Mouse (Mus musculus): ENCODE measurements around the gene Axl. TPM values are rescaled to one million over a fixed set of nuclear protein-coding genes. Genes with fewer than 3 reads are reported as not detected.

Axl gene
- polyA plus RNA-seq, 1 experiment = 18.0 TPM

GRCm38 (mm10) chr7:25755468-25755833 is 33.1 kb downstream of the Axl start:
- Histone ChIP-seq H3K4me1 (peaks cover 46% of the 10 kb centered on the region), H3K4me3 (replicated peaks) (peak overlapping the region; percentile 93), H3K27me3 (replicated peaks) (peaks cover 11% of the 10 kb centered on the region), H3K36me3 (replicated peaks; ENCODE audit: low read length) (peaks cover 24% of the 10 kb centered on the region), H3K9me3 (no peaks in the 10 kb centered on the region)
- TF ChIP-seq FLI1 (IDR thresholded peaks at IDR 0.05; ENCODE audit: low read length) (no peak), GATA1 (IDR thresholded peaks at IDR 0.05; ENCODE audit: borderline replicate concordance, low read length) (no peak)

DNA sequence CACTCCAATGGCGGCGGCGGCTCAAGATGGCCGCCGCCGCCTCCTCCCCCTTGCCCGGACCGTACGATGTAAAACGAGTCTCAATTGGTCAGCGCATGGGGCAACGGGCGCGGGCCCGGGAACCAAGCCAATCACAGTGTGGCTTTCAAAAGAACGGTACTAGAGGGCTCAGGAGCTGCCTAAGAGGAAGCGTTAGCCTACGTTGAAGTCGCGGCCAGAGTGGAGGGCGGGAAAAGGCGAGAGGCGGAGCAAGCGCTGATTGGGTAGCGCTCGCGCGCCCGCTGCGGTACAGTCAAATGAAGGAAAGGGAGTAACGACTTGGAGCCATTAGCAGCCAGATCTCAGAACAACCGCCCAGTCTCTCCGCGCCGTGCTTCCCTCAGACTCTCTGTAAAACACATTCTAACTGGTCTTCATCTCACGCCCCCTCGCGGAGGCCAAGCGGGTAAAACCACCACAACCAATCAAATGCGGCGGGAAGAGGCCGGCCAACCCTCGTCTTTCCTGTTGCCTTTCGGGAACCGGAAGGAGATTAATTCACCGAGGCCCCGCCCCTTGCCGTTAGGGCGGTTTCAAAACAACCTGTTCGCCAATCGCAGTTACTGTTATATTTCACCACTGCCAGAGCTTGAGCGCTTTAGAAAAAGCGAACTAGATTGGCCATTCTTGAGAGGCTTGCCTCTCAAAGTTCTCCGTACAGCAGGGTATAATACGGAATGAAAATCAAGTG is 33.6 kb downstream of the Axl start, which contains the start of gene Hnrnpul1:
Gene Hnrnpul1 (minus strand): TSS at position 20 of the 730 bp plus-strand sequence.
- peak within 1 kb of the TSS; percentile 93 for H3K4me3 ChIP-seq (replicated peaks)
- H3K36me3 ChIP-seq (replicated peaks; ENCODE audit: low read length) = peaks cover 29% of the 10 kb centered on the region
- H3K4me1 ChIP-seq = peaks cover 45% of the 10 kb centered on the region
- no peaks in the 10 kb centered on the region for H3K9me3 ChIP-seq
- peaks cover 11% of the 10 kb centered on the region for H3K27me3 ChIP-seq (replicated peaks)
- no peak for TF ChIP-seq GATA1 (IDR thresholded peaks at IDR 0.05; ENCODE audit: borderline replicate concordance, low read length)
- TF ChIP-seq FLI1 (IDR thresholded peaks at IDR 0.05; ENCODE audit: low read length) = peak; percentile 66

DNA sequence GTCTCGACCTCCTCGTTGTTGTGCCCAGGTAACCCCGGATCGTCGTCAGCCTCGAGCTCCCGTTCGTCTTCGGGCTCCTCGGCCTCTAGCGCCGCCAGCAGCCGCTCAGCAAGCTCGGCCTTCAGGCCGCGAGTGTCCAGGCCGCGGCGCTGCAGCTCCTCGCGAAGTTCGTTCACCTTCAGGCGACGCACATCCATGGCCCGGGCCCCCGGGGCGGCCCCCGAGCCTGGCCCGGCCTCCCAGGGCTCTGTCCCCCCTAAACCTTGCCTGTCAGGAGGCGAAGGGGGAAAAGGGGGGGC is 34.1 kb downstream of the Axl start:
- peaks cover 46% of the 10 kb centered on the region for H3K4me1 ChIP-seq
- TF ChIP-seq GATA1 (IDR thresholded peaks at IDR 0.05; ENCODE audit: borderline replicate concordance, low read length) = no peak
- no peak for TF ChIP-seq FLI1 (IDR thresholded peaks at IDR 0.05; ENCODE audit: low read length)
- H3K27me3 ChIP-seq (replicated peaks) = peaks cover 11% of the 10 kb centered on the region
- H3K9me3 ChIP-seq = no peaks in the 10 kb centered on the region
- peaks cover 35% of the 10 kb centered on the region for H3K36me3 ChIP-seq (replicated peaks; ENCODE audit: low read length)
- peak overlapping the region; percentile 93 for H3K4me3 ChIP-seq (replicated peaks)

DNA sequence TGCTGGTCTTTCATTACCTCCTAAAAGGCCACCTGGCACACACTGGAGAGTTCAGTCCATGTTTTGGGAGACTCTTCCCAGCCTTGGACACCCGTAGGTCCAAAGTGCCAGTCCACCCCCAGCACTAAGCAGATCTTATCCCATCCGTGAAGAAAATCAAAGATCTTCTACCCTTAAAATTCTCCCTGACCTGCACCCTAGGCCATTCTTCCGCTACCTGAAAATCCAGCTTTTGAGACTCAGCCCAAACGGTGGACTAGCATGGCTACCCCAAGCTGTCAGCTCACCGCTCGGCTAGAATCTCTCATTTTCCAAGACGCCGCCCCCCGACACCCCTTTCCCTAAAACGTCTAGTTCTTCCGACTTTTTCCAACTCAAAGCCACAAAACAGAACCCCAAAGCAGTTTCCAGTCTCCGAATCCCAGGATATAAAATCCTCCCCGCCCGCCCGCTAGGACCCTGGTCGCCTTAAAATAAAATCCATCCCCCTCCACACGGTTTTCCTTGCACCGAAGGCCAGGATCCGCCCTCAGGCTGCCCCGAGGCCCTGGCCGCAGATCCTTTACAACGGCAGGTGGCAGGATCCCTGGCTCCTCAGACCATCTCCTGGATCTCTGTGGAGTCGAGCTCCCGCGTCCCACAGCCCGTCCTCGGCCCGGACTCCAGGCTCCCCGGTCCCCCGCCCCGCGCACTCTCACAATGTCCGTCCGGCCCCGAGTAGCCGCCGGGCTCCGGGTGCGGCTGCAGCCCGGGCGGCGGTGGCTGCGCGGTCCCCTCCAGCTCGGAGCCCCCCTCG is 34.7 kb downstream of the Axl start:
- TF ChIP-seq FLI1 (IDR thresholded peaks at IDR 0.05; ENCODE audit: low read length) (no peak), GATA1 (IDR thresholded peaks at IDR 0.05; ENCODE audit: borderline replicate concordance, low read length) (no peak)
- peaks cover 40% of the 10 kb centered on the region for H3K36me3 ChIP-seq (replicated peaks; ENCODE audit: low read length)
- no peaks in the 10 kb centered on the region for H3K9me3 ChIP-seq
- peak overlapping the region; percentile 93 for H3K4me3 ChIP-seq (replicated peaks)
- H3K27me3 ChIP-seq (replicated peaks) = peaks cover 7% of the 10 kb centered on the region
- H3K4me1 ChIP-seq = peaks cover 52% of the 10 kb centered on the region

DNA sequence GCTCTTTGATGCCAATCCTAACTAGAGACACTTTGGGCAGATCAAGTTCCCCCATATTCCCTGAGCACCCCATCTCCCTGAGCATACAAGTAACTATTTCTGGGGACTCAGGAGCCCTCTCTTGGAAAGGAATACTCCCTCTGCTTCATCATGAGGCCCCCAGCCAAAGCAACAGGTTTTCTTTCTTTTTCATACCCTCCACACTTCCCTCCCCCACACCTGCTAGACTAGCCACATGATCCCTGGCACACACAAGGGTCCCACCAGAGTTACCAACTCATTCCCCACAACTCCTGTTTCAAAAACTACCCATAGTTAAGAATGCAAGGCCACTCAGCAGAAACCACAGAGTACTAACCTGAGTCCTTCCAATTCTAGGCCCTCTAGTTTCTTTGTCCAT is 35.4 kb downstream of the Axl start:
- peak overlapping the region; percentile 93 for H3K4me3 ChIP-seq (replicated peaks)
- peaks cover 59% of the 10 kb centered on the region for H3K4me1 ChIP-seq
- TF ChIP-seq GATA1 (IDR thresholded peaks at IDR 0.05; ENCODE audit: borderline replicate concordance, low read length) = no peak
- no peak for TF ChIP-seq FLI1 (IDR thresholded peaks at IDR 0.05; ENCODE audit: low read length)
- peaks cover 48% of the 10 kb centered on the region for H3K36me3 ChIP-seq (replicated peaks; ENCODE audit: low read length)
- no peaks in the 10 kb centered on the region for H3K9me3 ChIP-seq
- peaks cover 3% of the 10 kb centered on the region for H3K27me3 ChIP-seq (replicated peaks)

DNA sequence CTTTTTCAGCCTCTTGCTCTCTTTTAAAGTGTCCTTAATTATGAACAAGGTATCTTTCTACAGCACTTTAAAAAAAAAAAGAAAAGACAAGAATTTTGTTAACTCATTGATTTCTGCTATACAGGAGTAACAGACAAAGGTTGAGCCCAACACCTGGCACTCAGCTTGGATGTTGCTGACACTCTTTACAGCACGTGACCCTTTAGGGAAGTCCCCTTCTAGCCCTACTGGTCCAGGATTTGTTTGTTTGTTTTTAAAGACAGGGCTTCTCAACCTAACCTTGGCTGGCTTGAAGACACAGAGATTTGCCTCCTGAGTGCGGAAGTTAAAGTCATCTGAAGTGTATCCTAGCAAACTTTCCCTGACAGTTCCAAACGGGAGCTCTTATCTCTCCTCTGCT is 41.7 kb downstream of the Axl start:
- no peak for TF ChIP-seq GATA1 (IDR thresholded peaks at IDR 0.05; ENCODE audit: borderline replicate concordance, low read length)
- TF ChIP-seq FLI1 (IDR thresholded peaks at IDR 0.05; ENCODE audit: low read length) = no peak
- peaks cover 54% of the 10 kb centered on the region for H3K4me1 ChIP-seq

GRCm38 (mm10) chr7:25738277-25738676 is 50.2 kb downstream of the Axl start:
- Histone ChIP-seq H3K36me3 (replicated peaks; ENCODE audit: low read length) (peaks cover 98% of the 10 kb centered on the region), H3K9me3 (no peaks in the 10 kb centered on the region), H3K27me3 (replicated peaks) (no peaks in the 10 kb centered on the region), H3K4me1 (peaks cover 79% of the 10 kb centered on the region), H3K4me3 (replicated peaks) (peak overlapping the region; percentile 38)
- TF ChIP-seq GATA1 (IDR thresholded peaks at IDR 0.05; ENCODE audit: borderline replicate concordance, low read length) = no peak
- no peak for TF ChIP-seq FLI1 (IDR thresholded peaks at IDR 0.05; ENCODE audit: low read length)

More for the DNA sequence above, 41.7 kb downstream of the Axl start:
- Histone ChIP-seq H3K9me3 (no peaks in the 10 kb centered on the region), H3K4me3 (replicated peaks) (no peak overlapping the region), H3K36me3 (replicated peaks; ENCODE audit: low read length) (peaks cover 100% of the 10 kb centered on the region), H3K27me3 (replicated peaks) (no peaks in the 10 kb centered on the region)

DNA sequence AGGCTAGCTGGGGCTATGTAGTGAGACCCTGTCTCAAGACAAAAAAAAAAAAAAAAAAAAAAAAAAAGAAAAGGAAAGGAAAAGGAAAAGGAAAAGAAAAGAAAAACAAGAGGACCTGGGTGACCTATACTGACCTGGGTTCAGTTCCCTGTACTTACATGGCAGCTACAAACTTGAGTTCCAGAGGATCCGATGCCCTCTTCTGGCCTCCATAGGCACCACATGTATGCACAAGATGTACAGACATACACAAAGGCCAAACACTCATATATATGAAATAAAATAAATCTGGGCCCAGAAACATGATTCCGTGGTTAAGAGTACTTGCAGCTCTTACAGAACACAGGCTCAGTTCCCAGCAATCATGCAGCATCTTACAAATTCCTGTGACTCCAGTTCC is 51.6 kb downstream of the Axl start:
- no peaks in the 10 kb centered on the region for H3K27me3 ChIP-seq (replicated peaks)
- peaks cover 98% of the 10 kb centered on the region for H3K36me3 ChIP-seq (replicated peaks; ENCODE audit: low read length)
- H3K4me3 ChIP-seq (replicated peaks) = no peak overlapping the region
- TF ChIP-seq FLI1 (IDR thresholded peaks at IDR 0.05; ENCODE audit: low read length) (no peak), GATA1 (IDR thresholded peaks at IDR 0.05; ENCODE audit: borderline replicate concordance, low read length) (no peak)
- H3K4me1 ChIP-seq = peaks cover 86% of the 10 kb centered on the region
- no peaks in the 10 kb centered on the region for H3K9me3 ChIP-seq

GRCm38 (mm10) chr7:25734991-25735390 is 53.5 kb downstream of the Axl start:
- Histone ChIP-seq H3K36me3 (replicated peaks; ENCODE audit: low read length) (peaks cover 96% of the 10 kb centered on the region), H3K4me3 (replicated peaks) (no peak overlapping the region), H3K9me3 (no peaks in the 10 kb centered on the region), H3K4me1 (peaks cover 94% of the 10 kb centered on the region), H3K27me3 (replicated peaks) (no peaks in the 10 kb centered on the region)
- TF ChIP-seq GATA1 (IDR thresholded peaks at IDR 0.05; ENCODE audit: borderline replicate concordance, low read length) (no peak), FLI1 (IDR thresholded peaks at IDR 0.05; ENCODE audit: low read length) (no peak)
